Mouse (Mus musculus): Measurements from ENCODE around the gene Gps2. TPM values are rescaled to one million over a fixed set of nuclear protein-coding genes. Genes with fewer than 3 reads are reported as not detected.

The Gps2 gene
- polyA plus RNA-seq, 1 experiment from 2014 or later = 50.1 TPM

DNA sequence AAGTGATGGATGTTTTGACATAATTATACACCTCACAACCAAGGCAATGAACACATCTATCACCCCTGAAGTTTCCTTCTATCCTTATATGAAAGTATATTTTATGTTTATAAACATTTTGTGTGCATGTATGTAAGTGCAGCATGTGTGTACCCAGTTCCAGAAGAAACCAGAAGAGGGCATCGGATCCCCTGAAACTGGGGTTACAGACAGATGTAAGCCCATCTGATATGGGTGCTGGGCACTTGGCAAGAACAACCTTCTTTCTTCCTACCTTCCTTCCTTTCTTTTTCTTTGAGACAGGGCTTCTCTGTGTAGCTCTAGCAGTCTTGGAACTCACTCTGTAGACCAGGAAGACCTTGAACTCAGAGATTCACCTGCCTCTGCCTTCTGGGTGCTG lies 42.5 kb downstream of the Gps2 start:
- Histone ChIP-seq H3K4me3 (ENCODE audit: low read length) (no peak overlapping the region), H3K27ac (ENCODE audit: low read length) (no peak overlapping the region), H3K9ac (ENCODE audit: low read length) (no peak overlapping the region), H3K4me1 (ENCODE audit: control insufficient read depth, insufficient read depth, low read length) (peaks cover 5% of the 10 kb centered on the region; the same call in 1 of the 2 replicates), H3K9me3 (replicated peaks; ENCODE audit: control insufficient read depth, low read length) (no peaks in the 10 kb centered on the region), H3K4me2 (ENCODE audit: low read depth, low read length) (no peak overlapping the region), H3K27me3 (ENCODE audit: control insufficient read depth, insufficient read depth, low read length) (peaks cover 2% of the 10 kb centered on the region; the same call in 1 of the 2 replicates), H3K36me3 (ENCODE audit: control insufficient read depth, insufficient read depth) (no peaks in the 10 kb centered on the region)
- ATAC-seq (replicated peaks; ENCODE audit: extremely low read depth, insufficient read depth, low FRiP score) = no peak
- 66% methylated on average over 1 of the region's 1 CpGs for WGBS

DNA sequence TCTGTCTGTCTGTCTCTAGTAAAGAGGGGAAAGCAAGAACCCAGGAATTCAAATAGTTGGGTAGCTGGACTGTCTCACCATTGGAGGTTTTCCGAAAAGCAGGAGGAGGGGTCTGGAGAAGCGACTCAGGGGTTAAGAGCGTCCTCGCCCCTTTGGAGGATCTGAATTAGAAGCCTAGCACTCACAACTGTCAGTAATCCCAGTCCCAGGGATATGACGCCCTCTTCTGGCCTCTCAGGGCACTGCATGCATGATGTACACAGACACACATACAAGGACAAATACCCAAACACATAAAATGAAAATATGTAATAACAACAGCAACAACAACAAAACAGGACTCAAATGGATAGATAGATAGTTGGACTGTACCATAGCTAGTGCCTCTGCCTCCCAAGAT lies 46.9 kb downstream of the Gps2 start:
- Histone ChIP-seq H3K27ac (ENCODE audit: low read length) (no peak overlapping the region), H3K9ac (ENCODE audit: low read length) (no peak overlapping the region), H3K4me2 (ENCODE audit: low read depth, low read length) (no peak overlapping the region), H3K4me3 (ENCODE audit: low read length) (no peak overlapping the region), H3K36me3 (ENCODE audit: control insufficient read depth, insufficient read depth) (no peaks in the 10 kb centered on the region), H3K4me1 (ENCODE audit: control insufficient read depth, insufficient read depth, low read length) (peaks cover 4% of the 10 kb centered on the region; the same call in 1 of the 2 replicates), H3K27me3 (ENCODE audit: control insufficient read depth, insufficient read depth, low read length) (peaks cover 33% of the 10 kb centered on the region), H3K9me3 (replicated peaks; ENCODE audit: control insufficient read depth, low read length) (no peaks in the 10 kb centered on the region)
- no peak for ATAC-seq (replicated peaks; ENCODE audit: extremely low read depth, insufficient read depth, low FRiP score)
- 35% methylated on average over 5 of the region's 5 CpGs for WGBS

DNA sequence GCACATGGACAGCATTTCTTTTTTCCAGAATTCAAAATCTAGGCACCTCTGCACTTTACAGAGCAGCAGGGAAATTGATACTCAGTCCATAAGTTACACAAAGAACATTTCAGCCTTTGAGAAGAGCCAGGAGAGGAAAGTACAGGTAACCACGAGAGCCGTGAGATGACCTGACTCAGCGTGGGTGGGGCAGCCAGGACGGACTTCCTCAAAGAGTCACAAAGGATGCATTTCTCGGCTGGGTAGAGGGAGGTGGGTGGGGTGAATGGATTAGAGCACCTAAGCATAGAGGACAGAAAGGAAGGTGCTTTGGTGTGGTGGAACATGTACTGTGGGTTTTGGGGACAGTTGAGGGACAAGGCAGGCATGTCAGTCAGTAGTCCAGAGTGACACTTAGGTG lies 48.2 kb downstream of the Gps2 start:
- WGBS = 25% methylated on average over 5 of the region's 5 CpGs
- Histone ChIP-seq H3K9me3 (replicated peaks; ENCODE audit: control insufficient read depth, low read length) (no peaks in the 10 kb centered on the region), H3K27ac (ENCODE audit: low read length) (no peak overlapping the region), H3K4me1 (ENCODE audit: control insufficient read depth, insufficient read depth, low read length) (peaks cover 15% of the 10 kb centered on the region), H3K27me3 (ENCODE audit: control insufficient read depth, insufficient read depth, low read length) (peaks cover 44% of the 10 kb centered on the region), H3K4me2 (ENCODE audit: low read depth, low read length) (no peak overlapping the region), H3K36me3 (ENCODE audit: control insufficient read depth, insufficient read depth) (no peaks in the 10 kb centered on the region), H3K4me3 (ENCODE audit: low read length) (no peak overlapping the region), H3K9ac (ENCODE audit: low read length) (no peak overlapping the region)
- no peak for ATAC-seq (replicated peaks; ENCODE audit: extremely low read depth, insufficient read depth, low FRiP score)

DNA sequence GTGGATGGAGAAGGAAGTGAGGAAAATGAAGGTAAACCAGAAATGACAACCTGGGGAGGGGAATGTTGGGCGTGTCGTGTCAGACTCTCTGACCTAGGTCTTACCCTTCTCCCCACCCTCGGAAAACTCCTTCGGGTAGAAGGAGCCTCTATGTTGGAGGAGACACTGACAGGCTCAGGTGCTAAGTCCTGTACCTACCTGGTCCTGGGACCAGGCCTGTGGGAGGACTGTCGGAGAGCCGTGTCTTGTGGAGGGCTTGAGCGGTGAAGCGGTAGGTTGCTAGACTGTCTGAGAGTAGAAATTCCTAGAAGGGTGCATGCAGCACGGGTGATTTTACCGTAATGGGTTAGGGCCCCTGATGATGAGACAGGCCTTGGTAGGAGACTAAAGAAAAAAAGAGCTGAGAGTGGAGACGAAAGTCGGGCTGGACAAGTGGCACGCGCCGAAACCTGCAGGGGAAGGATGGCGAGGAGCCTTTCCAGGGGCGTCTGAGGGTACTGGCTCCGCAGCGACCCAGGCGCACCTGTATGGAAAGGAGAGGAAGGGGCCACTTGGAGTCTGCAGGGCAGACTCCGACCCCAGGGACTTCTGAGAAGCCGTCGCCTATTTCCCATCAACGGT lies 51.1 kb downstream of the Gps2 start, which contains the start of gene Cldn7:
Cldn7 (plus strand) TSS at position 130 of the 621 bp plus-strand sequence.
- no peak for ATAC-seq (replicated peaks; ENCODE audit: extremely low read depth, insufficient read depth, low FRiP score)
- peaks cover 13% of the 10 kb centered on the region for H3K36me3 ChIP-seq (ENCODE audit: control insufficient read depth, insufficient read depth)
- H3K9me3 ChIP-seq (replicated peaks; ENCODE audit: control insufficient read depth, low read length) = no peaks in the 10 kb centered on the region
- H3K27me3 ChIP-seq (ENCODE audit: control insufficient read depth, insufficient read depth, low read length) = peaks cover 49% of the 10 kb centered on the region
- H3K4me1 ChIP-seq (ENCODE audit: control insufficient read depth, insufficient read depth, low read length) = peaks cover 18% of the 10 kb centered on the region
- peak within 1 kb of the TSS; percentile 47 for H3K4me2 ChIP-seq (ENCODE audit: low read depth, low read length)
- peak within 1 kb of the TSS; percentile 43 for H3K9ac ChIP-seq (ENCODE audit: low read length)
- no peak within 1 kb of the TSS for H3K27ac ChIP-seq (ENCODE audit: low read length)
- H3K4me3 ChIP-seq (ENCODE audit: low read length) = peak within 1 kb of the TSS; percentile 54
- 11% methylated on average over 24 of the region's 24 CpGs for WGBS

DNA sequence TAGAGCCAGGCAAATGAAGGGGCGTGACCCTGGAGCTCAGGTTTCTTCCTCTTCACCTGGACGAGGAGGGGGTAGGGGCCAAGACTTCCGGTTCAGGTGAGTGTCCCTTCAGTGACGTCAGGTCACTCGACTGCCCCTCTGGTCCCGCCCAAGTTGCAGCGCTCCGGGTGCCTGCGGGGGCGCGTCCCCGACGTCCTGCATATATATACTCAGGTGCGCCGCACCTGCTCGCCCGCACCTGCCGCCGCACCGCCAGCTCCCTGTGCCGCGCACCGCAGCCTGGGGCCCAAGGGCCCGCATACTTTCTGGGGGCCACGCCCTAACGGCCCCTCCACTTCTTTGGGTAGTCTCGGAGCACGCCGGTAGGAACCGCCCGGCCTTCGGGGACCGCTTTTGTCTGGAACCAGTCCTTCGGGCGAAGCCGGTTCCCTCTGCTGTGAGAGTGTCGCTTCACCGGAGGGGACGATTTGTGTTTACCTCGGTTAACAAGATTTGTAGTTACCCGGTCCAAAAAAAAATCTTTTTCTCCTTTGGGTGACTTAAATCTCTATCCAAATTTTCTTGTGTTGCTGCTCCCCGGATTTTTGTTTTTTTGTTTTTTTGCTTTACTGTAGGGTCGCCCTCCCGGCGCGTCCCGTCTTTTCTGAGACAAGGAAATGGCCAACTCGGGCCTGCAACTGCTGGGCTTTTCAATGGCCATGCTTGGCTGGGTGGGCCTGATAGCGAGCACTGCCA lies 51.8 kb downstream of the Gps2 start:
- peak overlapping the region; percentile 90 for H3K4me2 ChIP-seq (ENCODE audit: low read depth, low read length)
- no peak overlapping the region; the same call in 1 of the 2 replicates for H3K27ac ChIP-seq (ENCODE audit: low read length)
- peak overlapping the region; percentile 43 for H3K9ac ChIP-seq (ENCODE audit: low read length)
- peaks cover 20% of the 10 kb centered on the region for H3K36me3 ChIP-seq (ENCODE audit: control insufficient read depth, insufficient read depth)
- H3K9me3 ChIP-seq (replicated peaks; ENCODE audit: control insufficient read depth, low read length) = no peaks in the 10 kb centered on the region
- H3K4me1 ChIP-seq (ENCODE audit: control insufficient read depth, insufficient read depth, low read length) = peaks cover 18% of the 10 kb centered on the region
- 2% methylated on average over 49 of the region's 49 CpGs for WGBS
- peak overlapping the region; percentile 54 for H3K4me3 ChIP-seq (ENCODE audit: low read length)
- peaks cover 49% of the 10 kb centered on the region for H3K27me3 ChIP-seq (ENCODE audit: control insufficient read depth, insufficient read depth, low read length)
- no peak for ATAC-seq (replicated peaks; ENCODE audit: extremely low read depth, insufficient read depth, low FRiP score)

Small RNAs within 50 kb of the gene (microRNA-seq; reads per million reads assigned to microRNA genes)
- not detected for gene Mir6924

Other genes starting within 250 kb of the Gps2 start
- 10.0 and 12.3 TPM in 2 replicates for gene Cd68, start 247.7 kb upstream of the Gps2 start, polyA plus RNA-seq (2015; fragmentation: Nextera tagmentation; extraction: Ambion mirVana)
- 337 and 346 TPM in 2 replicates for gene Eif4a1, start 241.5 kb upstream of the Gps2 start, polyA plus RNA-seq (2015; fragmentation: Nextera tagmentation; extraction: Ambion mirVana)
- 55.8 and 58.0 TPM in 2 replicates for gene Senp3, start 231.8 kb upstream of the Gps2 start, polyA plus RNA-seq (2015; fragmentation: Nextera tagmentation; extraction: Ambion mirVana)
- gene Tnfsf13, start 228.1 kb upstream of the Gps2 start, polyA plus RNA-seq (2015; fragmentation: Nextera tagmentation; extraction: Ambion mirVana) = 0.45 and 0.85 TPM in 2 replicates
- 5.9 and 7.8 TPM in 2 replicates for gene Tnfsf12, start 218.0 kb upstream of the Gps2 start, polyA plus RNA-seq (2015; fragmentation: Nextera tagmentation; extraction: Ambion mirVana)
- 3.1 and 3.5 TPM in 2 replicates for gene Tnfsfm13, start 217.8 kb upstream of the Gps2 start, polyA plus RNA-seq (2015; fragmentation: Nextera tagmentation; extraction: Ambion mirVana)
- gene Polr2a, start 155.3 kb upstream of the Gps2 start, polyA plus RNA-seq (2015; fragmentation: Nextera tagmentation; extraction: Ambion mirVana) = 13.8 and 16.9 TPM in 2 replicates
- 0.16 and 0.18 TPM in 2 replicates for gene Slc35g3, start 151.9 kb upstream of the Gps2 start, polyA plus RNA-seq (2015; fragmentation: Nextera tagmentation; extraction: Ambion mirVana)
- 3.6 TPM in 2 replicates for gene Zbtb4, start 148.0 kb upstream of the Gps2 start, polyA plus RNA-seq (2015; fragmentation: Nextera tagmentation; extraction: Ambion mirVana)
- 5.8 and 6.0 TPM in 2 replicates for gene Chrnb1, start 117.9 kb upstream of the Gps2 start, polyA plus RNA-seq (2015; fragmentation: Nextera tagmentation; extraction: Ambion mirVana)
- 2.2 and 3.0 TPM in 2 replicates for gene Fgf11, start 112.0 kb upstream of the Gps2 start, polyA plus RNA-seq (2015; fragmentation: Nextera tagmentation; extraction: Ambion mirVana)
- gene Tmem102, start 108.3 kb upstream of the Gps2 start, polyA plus RNA-seq (2015; fragmentation: Nextera tagmentation; extraction: Ambion mirVana) = 3.1 TPM in 2 replicates
- gene Gm39566, start 98.6 kb upstream of the Gps2 start, polyA plus RNA-seq (2015; fragmentation: Nextera tagmentation; extraction: Ambion mirVana) = not detected in 2 replicates
- not detected in 2 replicates for gene Spem2, start 95.4 kb upstream of the Gps2 start, polyA plus RNA-seq (2015; fragmentation: Nextera tagmentation; extraction: Ambion mirVana)
- not detected in 2 replicates for gene Spem1, start 91.7 kb upstream of the Gps2 start, polyA plus RNA-seq (2015; fragmentation: Nextera tagmentation; extraction: Ambion mirVana)
- gene Nlgn2, start 76.1 kb upstream of the Gps2 start, polyA plus RNA-seq (2015; fragmentation: Nextera tagmentation; extraction: Ambion mirVana) = 1.6 and 2.0 TPM in 2 replicates
- 258 and 323 TPM in 2 replicates for gene Tmem256, start 75.4 kb upstream of the Gps2 start, polyA plus RNA-seq (2015; fragmentation: Nextera tagmentation; extraction: Ambion mirVana)
- 72.1 and 74.9 TPM in 2 replicates for gene Plscr3, start 67.5 kb upstream of the Gps2 start, polyA plus RNA-seq (2015; fragmentation: Nextera tagmentation; extraction: Ambion mirVana)
- 0.26 and 0.90 TPM in 2 replicates for gene Tnk1, start 55.2 kb upstream of the Gps2 start, polyA plus RNA-seq (2015; fragmentation: Nextera tagmentation; extraction: Ambion mirVana)
- not detected in 2 replicates for gene Tmem95, start 35.9 kb upstream of the Gps2 start, polyA plus RNA-seq (2015; fragmentation: Nextera tagmentation; extraction: Ambion mirVana)
- 3.9 and 4.3 TPM in 2 replicates for gene Kctd11, start 32.5 kb upstream of the Gps2 start, polyA plus RNA-seq (2015; fragmentation: Nextera tagmentation; extraction: Ambion mirVana)
- 10.8 and 19.9 TPM in 2 replicates for gene Acap1, start 18.3 kb upstream of the Gps2 start, polyA plus RNA-seq (2015; fragmentation: Nextera tagmentation; extraction: Ambion mirVana)
- gene 2810408A11Rik, start 12.9 kb upstream of the Gps2 start, polyA plus RNA-seq (2015; fragmentation: Nextera tagmentation; extraction: Ambion mirVana) = 4.1 and 4.4 TPM in 2 replicates
- gene Neurl4, start 12.8 kb upstream of the Gps2 start, polyA plus RNA-seq (2015; fragmentation: Nextera tagmentation; extraction: Ambion mirVana) = 7.4 and 8.7 TPM in 2 replicates
- 1,137 and 1,317 TPM in 2 replicates for gene Eif5a, start 8.1 kb downstream of the Gps2 start, polyA plus RNA-seq (2015; fragmentation: Nextera tagmentation; extraction: Ambion mirVana)
- gene Ybx2, start 21.9 kb downstream of the Gps2 start, polyA plus RNA-seq (2015; fragmentation: Nextera tagmentation; extraction: Ambion mirVana) = 5.3 and 7.3 TPM in 2 replicates
- gene Slc2a4, start 34.3 kb downstream of the Gps2 start, polyA plus RNA-seq (2015; fragmentation: Nextera tagmentation; extraction: Ambion mirVana) = 56.1 and 58.4 TPM in 2 replicates
- gene Cldn7, start 50.9 kb downstream of the Gps2 start, polyA plus RNA-seq (2015; fragmentation: Nextera tagmentation; extraction: Ambion mirVana) = 7.5 and 14.4 TPM in 2 replicates
- gene Ctdnep1, start 67.3 kb downstream of the Gps2 start, polyA plus RNA-seq (2015; fragmentation: Nextera tagmentation; extraction: Ambion mirVana) = 23.9 and 25.0 TPM in 2 replicates
- 111 and 116 TPM in 2 replicates for gene Elp5, start 68.6 kb downstream of the Gps2 start, polyA plus RNA-seq (2015; fragmentation: Nextera tagmentation; extraction: Ambion mirVana)
- gene Gabarap, start 77.3 kb downstream of the Gps2 start, polyA plus RNA-seq (2015; fragmentation: Nextera tagmentation; extraction: Ambion mirVana) = 421 and 428 TPM in 2 replicates
- 42.0 and 43.9 TPM in 2 replicates for gene Phf23, start 81.9 kb downstream of the Gps2 start, polyA plus RNA-seq (2015; fragmentation: Nextera tagmentation; extraction: Ambion mirVana)
- gene Dvl2, start 86.7 kb downstream of the Gps2 start, polyA plus RNA-seq (2015; fragmentation: Nextera tagmentation; extraction: Ambion mirVana) = 17.1 and 19.2 TPM in 2 replicates
- gene Acadvl, start 101.5 kb downstream of the Gps2 start, polyA plus RNA-seq (2015; fragmentation: Nextera tagmentation; extraction: Ambion mirVana) = 276 and 298 TPM in 2 replicates
- gene Dlg4, start 103.1 kb downstream of the Gps2 start, polyA plus RNA-seq (2015; fragmentation: Nextera tagmentation; extraction: Ambion mirVana) = 4.6 and 4.7 TPM in 2 replicates
- gene Asgr1, start 140.2 kb downstream of the Gps2 start, polyA plus RNA-seq (2015; fragmentation: Nextera tagmentation; extraction: Ambion mirVana) = not detected in 2 replicates
- 0.22 TPM in 1 of 2 replicates, not detected in the other for gene Asgr2, start 178.8 kb downstream of the Gps2 start, polyA plus RNA-seq (2015; fragmentation: Nextera tagmentation; extraction: Ambion mirVana)
- gene Mgl2, start 216.4 kb downstream of the Gps2 start, polyA plus RNA-seq (2015; fragmentation: Nextera tagmentation; extraction: Ambion mirVana) = 0.64 and 1.1 TPM in 2 replicates
- gene Clec10a, start 242.3 kb downstream of the Gps2 start, polyA plus RNA-seq (2015; fragmentation: Nextera tagmentation; extraction: Ambion mirVana) = 0.51 and 1.1 TPM in 2 replicates